In genomic region chr2:37776611-37777411, GRCm38 (mm10) we compare ENCODE assay signal across 9 mouse cellular contexts. TPM values are rescaled to one million over a fixed set of nuclear protein-coding genes. Genes with fewer than 3 reads are reported as not detected.
A peak's percentile ranks its signal among the peaks of the same experiment; 100 is the strongest.
DNase-seq lines count a peak whose midpoint lies in the region; ATAC-seq and TF ChIP-seq lines count a peak whose summit lies in the region.
"Had no signal": no experiment of that assay in that cellular context is flagged by ENCODE, and none has a peak within 500 bp of the region (broad histone marks: within the 10 kb centered on the region; RNA-seq: fewer than 3 reads in every experiment).

No protein-coding gene starts in this region.

- no peak for DNase-seq in kidney, postnatal 14 days
- no peak for DNase-seq in embryonic facial prominence, embryonic 14.5 days (ENCODE audit: low spot score)
- no peak for DNase-seq in urinary bladder, postnatal 4 days (ENCODE audit: low spot score in 2 of 2)
- DNase-seq in layer of hippocampus, adult 11-12 months (ENCODE audit: low spot score), result no peak
- DNase-seq in layer of hippocampus, adult 2 months (ENCODE audit: low spot score in 2 of 2), result no peak

- peak overlapping the region; percentile 56 for H3K4me2 ChIP-seq in kidney, embryonic 14.5 days (replicated peaks; ENCODE audit: low read depth, low read length)
- peak overlapping the region; percentile 46 for H3K4me2 ChIP-seq in embryonic facial prominence, embryonic 14.5 days (ENCODE audit: low read depth, low read length)
- peak overlapping the region; percentile 62 for H3K4me2 ChIP-seq in intestine, embryonic 16.5 days (ENCODE audit: low read depth, low read length)
- peak overlapping the region; percentile 50 for H3K4me2 ChIP-seq in neural tube, embryonic 13.5 days

- H3K4me1 ChIP-seq in kidney, embryonic 14.5 days (ENCODE audit: control insufficient read depth, insufficient read depth, low read length), result peaks cover 43% of the 10 kb centered on the region
- H3K4me1 ChIP-seq in embryonic facial prominence, embryonic 14.5 days (ENCODE audit: control insufficient read depth, insufficient read depth, low read length), result peaks cover 6% of the 10 kb centered on the region
- peaks cover 29% of the 10 kb centered on the region for H3K4me1 ChIP-seq in intestine, embryonic 16.5 days (ENCODE audit: control insufficient read depth, insufficient read depth, low read length)
- peaks cover 61% of the 10 kb centered on the region for H3K4me1 ChIP-seq in neural tube, embryonic 13.5 days (replicated peaks)

- peak overlapping the region; percentile 36 for H3K4me3 ChIP-seq in kidney, embryonic 14.5 days (ENCODE audit: low read length)
- H3K4me3 ChIP-seq in embryonic facial prominence, embryonic 14.5 days (ENCODE audit: low read depth, low read length), result peak overlapping the region; percentile 20; the same call in 1 of the 2 replicates
- H3K4me3 ChIP-seq in intestine, embryonic 16.5 days (ENCODE audit: low read length), result peak overlapping the region; percentile 39
- H3K4me3 ChIP-seq in neural tube, embryonic 13.5 days, result peak overlapping the region; percentile 38
- H3K4me3 ChIP-seq in layer of hippocampus, adult 2 months, result no peak overlapping the region

- no peak overlapping the region for H3K27ac ChIP-seq in kidney, embryonic 14.5 days (ENCODE audit: low read depth, low read length)
- H3K27ac ChIP-seq in embryonic facial prominence, embryonic 14.5 days (replicated peaks; ENCODE audit: low read depth, low read length), result no peak overlapping the region
- no peak overlapping the region for H3K27ac ChIP-seq in intestine, embryonic 16.5 days (ENCODE audit: low read length)
- peak overlapping the region; percentile 73 for H3K27ac ChIP-seq in neural tube, embryonic 13.5 days (replicated peaks)
- H3K27ac ChIP-seq in layer of hippocampus, adult 2 months, result no peak overlapping the region

- H3K9me3 ChIP-seq in kidney, embryonic 14.5 days (ENCODE audit: control insufficient read depth, low read length), result no peaks in the 10 kb centered on the region
- no peaks in the 10 kb centered on the region for H3K9me3 ChIP-seq in embryonic facial prominence, embryonic 14.5 days (ENCODE audit: control insufficient read depth, low read length)
- H3K9me3 ChIP-seq in intestine, embryonic 16.5 days (ENCODE audit: control insufficient read depth, low read length), result no peaks in the 10 kb centered on the region
- H3K9me3 ChIP-seq in neural tube, embryonic 13.5 days, result no peaks in the 10 kb centered on the region

- H3K36me3 ChIP-seq in kidney, embryonic 14.5 days (ENCODE audit: control insufficient read depth, insufficient read depth, low read length), result no peaks in the 10 kb centered on the region
- no peaks in the 10 kb centered on the region for H3K36me3 ChIP-seq in embryonic facial prominence, embryonic 14.5 days (ENCODE audit: control insufficient read depth, insufficient read depth, low read length)
- H3K36me3 ChIP-seq in intestine, embryonic 16.5 days (ENCODE audit: control insufficient read depth, insufficient read depth, low read length), result no peaks in the 10 kb centered on the region
- no peaks in the 10 kb centered on the region for H3K36me3 ChIP-seq in neural tube, embryonic 13.5 days

- no peak for ATAC-seq in kidney, embryonic 14.5 days (ENCODE audit: low FRiP score, low TSS enrichment)
- ATAC-seq in embryonic facial prominence, embryonic 14.5 days (ENCODE audit: low read depth), result no peak
- no peak for ATAC-seq in intestine, embryonic 16.5 days
- no peak for ATAC-seq in neural tube, embryonic 13.5 days (ENCODE audit: low read depth)

- WGBS in kidney, embryonic 14.5 days, result 11% methylated on average over 20 of the region's 20 CpGs
- WGBS in embryonic facial prominence, embryonic 14.5 days, result 19% methylated on average over 20 of the region's 20 CpGs
- WGBS in intestine, embryonic 16.5 days, result 23% methylated on average over 20 of the region's 20 CpGs
- WGBS in neural tube, embryonic 13.5 days, result 4% methylated on average over 20 of the region's 20 CpGs

- H3K9ac ChIP-seq in kidney, embryonic 14.5 days (ENCODE audit: low read depth, low read length), result peak overlapping the region; percentile 46
- 0 out of 2 replicates have a peak overlapping the region, but pooled peaks have one; percentile 28 for H3K9ac ChIP-seq in embryonic facial prominence, embryonic 14.5 days (ENCODE audit: low read depth, low read length)
- H3K9ac ChIP-seq in intestine, embryonic 16.5 days (ENCODE audit: low read depth, low read length), result 0 out of 2 replicates have a peak overlapping the region, but pooled peaks have one; percentile 56
- H3K9ac ChIP-seq in neural tube, embryonic 13.5 days, result peak overlapping the region; percentile 60

- no peak for TF ChIP-seq CTCF in layer of hippocampus, adult 2 months (conservative IDR thresholded peaks at IDR 0.05)

- peaks cover 6% of the 10 kb centered on the region for H3K27me3 ChIP-seq in kidney, embryonic 14.5 days (ENCODE audit: control insufficient read depth, insufficient read depth, low read length)
- peaks cover 13% of the 10 kb centered on the region for H3K27me3 ChIP-seq in embryonic facial prominence, embryonic 14.5 days (replicated peaks; ENCODE audit: control insufficient read depth, insufficient read depth, low read length)
- H3K27me3 ChIP-seq in intestine, embryonic 16.5 days (replicated peaks; ENCODE audit: control insufficient read depth, insufficient read depth, low read length), result no peaks in the 10 kb centered on the region; the same call in 1 of the 2 replicates
- peaks cover 13% of the 10 kb centered on the region; the same call in 1 of the 2 replicates for H3K27me3 ChIP-seq in neural tube, embryonic 13.5 days
- H3K27me3 ChIP-seq: CH12.LX had no signal

RNA-seq across cellular contexts. Expression of gene Crb2, which starts 0.8 kb away (rescaled TPM):
- polyA plus RNA-seq in kidney, embryonic 14.5 days (2014; fragmentation: Nextera tagmentation; extraction: Ambion mirVana), result 2.2 and 3.2 TPM in 2 replicates
- polyA plus RNA-seq in embryonic facial prominence, embryonic 14.5 days (2014; fragmentation: Nextera tagmentation; extraction: Ambion mirVana), result 0.18 and 0.28 TPM in 2 replicates
- 0.95 and 1.1 TPM in 2 replicates for polyA plus RNA-seq in intestine, embryonic 16.5 days (2015; fragmentation: Nextera tagmentation; extraction: Ambion mirVana)
- 4.6 and 4.8 TPM in 2 replicates for polyA plus RNA-seq in neural tube, embryonic 13.5 days (2015; fragmentation: Nextera tagmentation; extraction: Ambion mirVana)
- total RNA-seq in layer of hippocampus, adult 2 months (2021), result 1 to 10 TPM; 3.7 to 3.9 TPM
